Mouse (Mus musculus): ENCODE results near the gene Dusp9.

GRCm38 (mm10) chrX:73594451-73595121 lies 44.6 kb upstream of the Dusp9 start:
- TF ChIP-seq CTCF (IDR thresholded peaks at IDR 0.05; ENCODE audit: low read depth, low read length): no peak
- no peak for TF ChIP-seq POLR2A (IDR thresholded peaks at IDR 0.05; ENCODE audit: insufficient read depth, low read length)
- TF ChIP-seq EP300 (IDR thresholded peaks at IDR 0.05; ENCODE audit: insufficient read depth, low read depth, low read length): peak; percentile 74; the same call in 1 of the 2 replicates
